Mouse (Mus musculus) liver, adult 2 months (tissue): Measurements from ENCODE around the gene Wbp1.

ENCODE experiments used
- CTCF ChIP-seq: fragments of 200-500 bp; IDR thresholded peaks from 2 replicates; pipeline ENCODE4 v1.5.1; 2011; ENCODE audit warnings: low read depth, low read length, control low read depth
- POLR2A ChIP-seq: fragments of 200-500 bp; IDR thresholded peaks from 2 replicates; pipeline ENCODE4 v1.6.1; 2011; ENCODE audit warnings: low read length, control low read depth; ENCODE audit not compliant: insufficient read depth; ENCODE audit errors: extremely low read depth

GRCm38 (mm10) chr6:83098411-83098810 lies 22.9 kb downstream of the Wbp1 start:
- TF ChIP-seq POLR2A (no peak), CTCF (no peak)
